Mouse (Mus musculus): ENCODE data around the gene Agbl4. TPM values are rescaled to one million over a fixed set of nuclear protein-coding genes. Genes with fewer than 3 reads are reported as not detected.

Agbl4 gene
- polyA plus RNA-seq, 1 experiment from 2014 or later, result 1.5 TPM

- no peaks in the 10 kb centered on the region for H3K27me3 ChIP-seq
- ATAC-seq (replicated peaks; ENCODE audit: insufficient number of reproducible peaks, insufficient read depth, low FRiP score, low read depth), result peak; percentile 76; the same call in 1 of the 2 replicates
- no peaks in the 10 kb centered on the region for H3K36me3 ChIP-seq
- no peak overlapping the region for H3K27ac ChIP-seq
- 35% methylated on average over 6 of the region's 6 CpGs for WGBS
- H3K9ac ChIP-seq, result no peak overlapping the region
- H3K4me2 ChIP-seq, result no peak overlapping the region
- H3K9me3 ChIP-seq (replicated peaks), result no peaks in the 10 kb centered on the region
- H3K4me1 ChIP-seq (replicated peaks), result peaks cover 10% of the 10 kb centered on the region; the same call in 1 of the 2 replicates
- H3K4me3 ChIP-seq, result no peak overlapping the region
These were observed 1027.7 kb downstream of the Agbl4 start for GRCm38 (mm10) chr4:111425170-111425569.

GRCm38 (mm10) chr4:111431186-111431585, 1033.7 kb downstream of the Agbl4 start:
- Histone ChIP-seq H3K4me2 (no peak overlapping the region), H3K27ac (no peak overlapping the region), H3K27me3 (no peaks in the 10 kb centered on the region), H3K4me3 (no peak overlapping the region), H3K9ac (no peak overlapping the region), H3K4me1 (replicated peaks) (no peaks in the 10 kb centered on the region), H3K36me3 (peaks cover 15% of the 10 kb centered on the region; the same call in 1 of the 2 replicates), H3K9me3 (replicated peaks) (no peaks in the 10 kb centered on the region)
- 82% methylated on average over 2 of the region's 2 CpGs for WGBS
- no peak for ATAC-seq (replicated peaks; ENCODE audit: insufficient number of reproducible peaks, insufficient read depth, low FRiP score, low read depth)

GRCm38 (mm10) chr4:111432013-111432412, 1034.6 kb downstream of the Agbl4 start:
- H3K9me3 ChIP-seq (replicated peaks), result no peaks in the 10 kb centered on the region
- no peaks in the 10 kb centered on the region for H3K27me3 ChIP-seq
- H3K4me2 ChIP-seq, result no peak overlapping the region
- WGBS, result 65% methylated on average over 5 of the region's 5 CpGs
- no peaks in the 10 kb centered on the region for H3K4me1 ChIP-seq (replicated peaks)
- H3K9ac ChIP-seq, result no peak overlapping the region
- no peak overlapping the region for H3K4me3 ChIP-seq
- H3K36me3 ChIP-seq, result peaks cover 15% of the 10 kb centered on the region; the same call in 1 of the 2 replicates
- no peak overlapping the region for H3K27ac ChIP-seq
- ATAC-seq (replicated peaks; ENCODE audit: insufficient number of reproducible peaks, insufficient read depth, low FRiP score, low read depth), result no peak

- ATAC-seq (replicated peaks; ENCODE audit: insufficient number of reproducible peaks, insufficient read depth, low FRiP score, low read depth), result no peak
- H3K36me3 ChIP-seq, result peaks cover 15% of the 10 kb centered on the region; the same call in 1 of the 2 replicates
- no peaks in the 10 kb centered on the region for H3K9me3 ChIP-seq (replicated peaks)
- no peak overlapping the region for H3K4me3 ChIP-seq
- H3K4me2 ChIP-seq, result no peak overlapping the region
- H3K27me3 ChIP-seq, result no peaks in the 10 kb centered on the region
- H3K4me1 ChIP-seq (replicated peaks), result no peaks in the 10 kb centered on the region
- WGBS, result 73% methylated on average over 5 of the region's 5 CpGs
- H3K27ac ChIP-seq, result no peak overlapping the region
- no peak overlapping the region for H3K9ac ChIP-seq
These were observed 1035.0 kb downstream of the Agbl4 start for GRCm38 (mm10) chr4:111432417-111432816.

- 92% methylated on average over 1 of the region's 1 CpGs for WGBS
- no peaks in the 10 kb centered on the region for H3K27me3 ChIP-seq
These were observed 1044.2 kb downstream of the Agbl4 start for GRCm38 (mm10) chr4:111441709-111442108.

GRCm38 (mm10) chr4:111442435-111443238, 1045.2 kb downstream of the Agbl4 start:
- H3K27me3 ChIP-seq, result no peaks in the 10 kb centered on the region
- no peaks in the 10 kb centered on the region for H3K9me3 ChIP-seq (replicated peaks)
- 32% methylated on average over 1 of the region's 1 CpGs for WGBS
- H3K4me1 ChIP-seq (replicated peaks), result peaks cover 26% of the 10 kb centered on the region
- no peak overlapping the region for H3K9ac ChIP-seq
- peak; percentile 69 for ATAC-seq (replicated peaks; ENCODE audit: insufficient number of reproducible peaks, insufficient read depth, low FRiP score, low read depth)
- no peak overlapping the region for H3K4me2 ChIP-seq
- H3K4me3 ChIP-seq, result no peak overlapping the region
- peak overlapping the region; percentile 52 for H3K27ac ChIP-seq
- no peaks in the 10 kb centered on the region for H3K36me3 ChIP-seq

More at GRCm38 (mm10) chr4:111441709-111442108, 1044.2 kb downstream of the Agbl4 start:
- Histone ChIP-seq H3K4me2 (no peak overlapping the region), H3K4me1 (replicated peaks) (peaks cover 26% of the 10 kb centered on the region), H3K4me3 (no peak overlapping the region), H3K27ac (no peak overlapping the region), H3K36me3 (no peaks in the 10 kb centered on the region), H3K9me3 (replicated peaks) (no peaks in the 10 kb centered on the region), H3K9ac (no peak overlapping the region)
- ATAC-seq (replicated peaks; ENCODE audit: insufficient number of reproducible peaks, insufficient read depth, low FRiP score, low read depth), result no peak

GRCm38 (mm10) chr4:111443906-111444615, 1046.6 kb downstream of the Agbl4 start:
- no peak overlapping the region for H3K9ac ChIP-seq
- no peak for ATAC-seq (replicated peaks; ENCODE audit: insufficient number of reproducible peaks, insufficient read depth, low FRiP score, low read depth)
- H3K4me1 ChIP-seq (replicated peaks), result peaks cover 26% of the 10 kb centered on the region
- no peak overlapping the region for H3K27ac ChIP-seq
- H3K9me3 ChIP-seq (replicated peaks), result no peaks in the 10 kb centered on the region
- H3K27me3 ChIP-seq, result no peaks in the 10 kb centered on the region
- no peak overlapping the region for H3K4me2 ChIP-seq
- WGBS, result 67% methylated on average over 10 of the region's 10 CpGs
- no peaks in the 10 kb centered on the region; the same call in 1 of the 2 replicates for H3K36me3 ChIP-seq
- no peak overlapping the region for H3K4me3 ChIP-seq

- Histone ChIP-seq H3K4me2 (no peak overlapping the region), H3K4me3 (no peak overlapping the region), H3K27ac (no peak overlapping the region), H3K27me3 (no peaks in the 10 kb centered on the region), H3K9me3 (replicated peaks) (no peaks in the 10 kb centered on the region), H3K36me3 (no peaks in the 10 kb centered on the region; the same call in 1 of the 2 replicates), H3K4me1 (replicated peaks) (peaks cover 26% of the 10 kb centered on the region), H3K9ac (no peak overlapping the region)
- ATAC-seq (replicated peaks; ENCODE audit: insufficient number of reproducible peaks, insufficient read depth, low FRiP score, low read depth), result no peak
- WGBS, result 73% methylated on average over 1 of the region's 1 CpGs
These were observed 1047.2 kb downstream of the Agbl4 start for GRCm38 (mm10) chr4:111444616-111445160.

GRCm38 (mm10) chr4:111447918-111448317, 1050.5 kb downstream of the Agbl4 start:
- no peaks in the 10 kb centered on the region for H3K9me3 ChIP-seq (replicated peaks)
- WGBS, result 75% methylated on average over 3 of the region's 3 CpGs
- H3K27ac ChIP-seq, result no peak overlapping the region
- H3K4me1 ChIP-seq (replicated peaks), result peaks cover 23% of the 10 kb centered on the region
- no peaks in the 10 kb centered on the region for H3K27me3 ChIP-seq
- no peak overlapping the region for H3K9ac ChIP-seq
- no peaks in the 10 kb centered on the region; the same call in 1 of the 2 replicates for H3K36me3 ChIP-seq
- no peak overlapping the region for H3K4me3 ChIP-seq
- no peak for ATAC-seq (replicated peaks; ENCODE audit: insufficient number of reproducible peaks, insufficient read depth, low FRiP score, low read depth)
- H3K4me2 ChIP-seq, result no peak overlapping the region

- H3K36me3 ChIP-seq, result no peaks in the 10 kb centered on the region; the same call in 1 of the 2 replicates
- H3K27ac ChIP-seq, result no peak overlapping the region
- peaks cover 19% of the 10 kb centered on the region for H3K4me1 ChIP-seq (replicated peaks)
- WGBS, result 98% methylated on average over 4 of the region's 4 CpGs
- H3K4me2 ChIP-seq, result no peak overlapping the region
- no peak overlapping the region for H3K4me3 ChIP-seq
- H3K9me3 ChIP-seq (replicated peaks), result no peaks in the 10 kb centered on the region
- ATAC-seq (replicated peaks; ENCODE audit: insufficient number of reproducible peaks, insufficient read depth, low FRiP score, low read depth), result no peak
- H3K9ac ChIP-seq, result no peak overlapping the region
- H3K27me3 ChIP-seq, result no peaks in the 10 kb centered on the region
These were observed 1051.1 kb downstream of the Agbl4 start for GRCm38 (mm10) chr4:111448586-111448985.

- Histone ChIP-seq H3K9ac (no peak overlapping the region), H3K4me2 (no peak overlapping the region), H3K4me3 (no peak overlapping the region), H3K9me3 (replicated peaks) (no peaks in the 10 kb centered on the region), H3K27ac (no peak overlapping the region), H3K4me1 (replicated peaks) (peaks cover 13% of the 10 kb centered on the region), H3K36me3 (peaks cover 6% of the 10 kb centered on the region; the same call in 1 of the 2 replicates), H3K27me3 (no peaks in the 10 kb centered on the region)
- WGBS, result 51% methylated on average over 7 of the region's 7 CpGs
- ATAC-seq (replicated peaks; ENCODE audit: insufficient number of reproducible peaks, insufficient read depth, low FRiP score, low read depth), result no peak
These were observed 1052.2 kb downstream of the Agbl4 start for GRCm38 (mm10) chr4:111449442-111450199.
